Mouse (Mus musculus) intestine, embryonic 14.5 days (tissue): ENCODE data around the gene Vmn1r16. TPM values are rescaled to one million over a fixed set of nuclear protein-coding genes. Genes with fewer than 3 reads are reported as not detected.

Experiments used
- polyA plus RNA-seq: library from polyadenylated mRNA; unstranded; fragments of >200 nt; fragmentation: Nextera tagmentation; extraction: Ambion mirVana; gene quantifications from 2 replicates; pipeline ENCODE4 v1.2.1, GENCODE M21; 2014

The Vmn1r16 gene
- polyA plus RNA-seq, 1 experiment from 2014 or later = not detected

Other genes with a start within 250 kb of the Vmn1r16 start
- gene Vmn1r10, start 220.0 kb downstream of the Vmn1r16 start, polyA plus RNA-seq = not detected in 2 replicates
- gene Vmn1r11, start 196.0 kb downstream of the Vmn1r16 start, polyA plus RNA-seq = not detected in 2 replicates
- not detected in 2 replicates for gene Vmn1r12, start 172.6 kb downstream of the Vmn1r16 start, polyA plus RNA-seq
- not detected in 2 replicates for gene Vmn1r13, start 126.2 kb downstream of the Vmn1r16 start, polyA plus RNA-seq
- not detected in 2 replicates for gene Vmn1r14, start 97.8 kb downstream of the Vmn1r16 start, polyA plus RNA-seq
- not detected in 2 replicates for gene Vmn1r15, start 71.5 kb downstream of the Vmn1r16 start, polyA plus RNA-seq
- not detected in 2 replicates for gene Vmn1r17, start 34.2 kb upstream of the Vmn1r16 start, polyA plus RNA-seq
- gene Vmn1r18, start 66.3 kb upstream of the Vmn1r16 start, polyA plus RNA-seq = not detected in 2 replicates
- not detected in 2 replicates for gene Vmn1r19, start 74.3 kb upstream of the Vmn1r16 start, polyA plus RNA-seq
- gene Vmn1r20, start 99.4 kb upstream of the Vmn1r16 start, polyA plus RNA-seq = 0.04 TPM in 1 of 2 replicates, not detected in the other
- gene Ppm1k, start 206.0 kb upstream of the Vmn1r16 start, polyA plus RNA-seq = 3.7 and 3.8 TPM in 2 replicates